Mouse (Mus musculus): Measurements from ENCODE around the gene Crybg2. TPM values are rescaled to one million over a fixed set of nuclear protein-coding genes. Genes with fewer than 3 reads are reported as not detected.

Crybg2 gene
- polyA plus RNA-seq, 1 experiment, result 19.2 TPM

DNA sequence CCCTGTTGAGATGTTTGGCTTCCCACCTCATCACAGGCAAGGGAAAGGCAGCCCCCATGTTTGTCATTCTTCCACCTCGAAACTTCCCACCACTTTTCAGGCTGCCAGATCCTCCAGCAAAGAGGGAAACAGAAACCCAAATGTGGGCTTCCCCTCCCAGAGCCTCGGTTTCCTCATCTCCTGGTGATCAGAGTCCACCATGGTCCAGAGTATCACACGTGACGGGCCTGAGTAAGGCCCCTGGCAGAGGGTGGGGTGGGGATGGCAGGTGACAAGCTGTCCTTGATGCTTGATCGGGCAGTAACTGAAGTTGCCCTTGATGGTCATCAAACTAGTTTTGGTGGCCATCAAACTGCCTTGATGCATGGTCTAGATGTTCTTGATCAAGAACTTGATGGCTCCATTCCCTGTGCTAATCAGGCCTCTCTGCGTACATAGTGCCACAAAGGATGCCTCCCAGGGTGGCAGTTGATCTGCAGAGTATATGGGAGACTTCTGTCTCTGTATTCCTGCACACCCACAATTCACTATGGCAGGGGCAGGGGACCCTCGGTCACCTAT, 33.5 kb downstream of the Crybg2 start:
- no peak overlapping the region for H3K4me3 ChIP-seq (ENCODE audit: low read depth, low read length)
- TF ChIP-seq POLR2A (IDR thresholded peaks at IDR 0.05; ENCODE audit: insufficient read depth, low read length) (no peak), CTCF (IDR thresholded peaks at IDR 0.05; ENCODE audit: low read depth, low read length) (no peak), EP300 (IDR thresholded peaks at IDR 0.05; ENCODE audit: insufficient read depth, low read depth, low read length) (no peak)
- no peak overlapping the region for H3K9ac ChIP-seq (ENCODE audit: low read depth, poor library complexity, severe bottlenecking)
- H3K36me3 ChIP-seq (ENCODE audit: control insufficient read depth, insufficient read depth, low read length, poor library complexity, severe bottlenecking), result no peaks in the 10 kb centered on the region
- H3K27me3 ChIP-seq (ENCODE audit: control insufficient read depth, insufficient read depth, low read length, poor library complexity, severe bottlenecking), result no peaks in the 10 kb centered on the region
- no peaks in the 10 kb centered on the region for H3K9me3 ChIP-seq (replicated peaks; ENCODE audit: control insufficient read depth, insufficient read depth, low read length, poor library complexity, severe bottlenecking)
- H3K27ac ChIP-seq (ENCODE audit: insufficient read depth, low read length), result no peak overlapping the region
- peaks cover 2% of the 10 kb centered on the region for H3K4me1 ChIP-seq (ENCODE audit: control insufficient read depth, insufficient read depth, low read length)

DNA sequence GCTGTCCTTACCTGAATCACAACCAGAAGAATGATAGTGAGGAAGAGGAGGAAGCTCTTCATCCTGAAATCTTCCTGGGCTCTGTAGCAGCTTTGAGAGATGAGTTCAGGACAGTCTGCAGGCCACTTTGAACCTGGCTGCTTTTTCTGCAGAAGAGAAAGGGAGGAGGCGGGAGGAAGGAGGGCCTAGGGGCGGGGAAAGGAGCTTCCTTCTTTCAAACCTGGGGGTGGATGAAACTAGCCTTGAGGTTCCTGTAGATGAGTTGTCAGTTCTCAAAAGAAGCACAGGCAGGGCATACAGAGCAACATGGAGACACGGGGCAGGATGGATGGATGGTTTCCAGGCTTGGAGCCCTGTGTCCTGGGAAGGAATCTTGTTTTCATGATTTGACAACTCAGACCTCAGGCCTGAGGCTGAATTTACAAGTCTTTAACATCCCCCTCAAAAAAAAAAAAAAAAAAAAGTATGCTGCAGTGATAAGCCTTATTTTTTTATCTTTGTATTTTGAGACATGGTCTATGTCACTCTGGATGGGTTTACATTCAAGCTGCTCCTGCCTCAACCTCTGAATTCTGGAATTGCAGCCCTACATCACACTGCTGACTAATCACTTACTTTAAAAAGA, 34.4 kb downstream of the Crybg2 start, which contains the start of gene Cd52:
Cd52 (minus strand) TSS at position 160 of the 625 bp plus-strand sequence.
- Histone ChIP-seq H3K9ac (ENCODE audit: low read depth, poor library complexity, severe bottlenecking) (no peak within 1 kb of the TSS), H3K4me1 (ENCODE audit: control insufficient read depth, insufficient read depth, low read length) (peaks cover 2% of the 10 kb centered on the region), H3K27me3 (ENCODE audit: control insufficient read depth, insufficient read depth, low read length, poor library complexity, severe bottlenecking) (no peaks in the 10 kb centered on the region), H3K27ac (ENCODE audit: insufficient read depth, low read length) (no peak within 1 kb of the TSS), H3K4me3 (ENCODE audit: low read depth, low read length) (no peak within 1 kb of the TSS), H3K9me3 (replicated peaks; ENCODE audit: control insufficient read depth, insufficient read depth, low read length, poor library complexity, severe bottlenecking) (no peaks in the 10 kb centered on the region), H3K36me3 (ENCODE audit: control insufficient read depth, insufficient read depth, low read length, poor library complexity, severe bottlenecking) (no peaks in the 10 kb centered on the region)
- TF ChIP-seq CTCF (IDR thresholded peaks at IDR 0.05; ENCODE audit: low read depth, low read length), result no peak
- TF ChIP-seq EP300 (IDR thresholded peaks at IDR 0.05; ENCODE audit: insufficient read depth, low read depth, low read length), result no peak

DNA sequence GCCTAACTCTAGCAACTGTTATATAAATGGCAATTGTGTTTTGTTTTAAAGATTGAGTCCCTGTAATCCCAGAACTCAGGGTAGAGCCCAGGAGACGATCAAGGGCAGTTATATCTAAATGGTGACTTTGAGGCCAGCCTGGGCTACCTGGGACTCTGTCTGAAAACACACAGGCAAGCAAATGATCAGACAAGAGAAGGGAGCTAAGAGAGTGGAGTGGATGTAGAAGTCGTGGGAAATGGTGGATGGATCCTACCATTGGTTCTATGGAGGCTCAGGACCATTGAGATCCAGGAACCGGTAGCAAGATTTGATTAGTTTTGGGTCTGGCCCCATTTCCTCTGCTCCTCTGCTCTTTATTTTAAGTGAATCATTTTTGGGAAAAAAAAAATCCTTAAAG, 35.5 kb downstream of the Crybg2 start:
- H3K4me1 ChIP-seq (ENCODE audit: control insufficient read depth, insufficient read depth, low read length), result peaks cover 2% of the 10 kb centered on the region
- H3K9ac ChIP-seq (ENCODE audit: low read depth, poor library complexity, severe bottlenecking), result no peak overlapping the region
- no peaks in the 10 kb centered on the region for H3K9me3 ChIP-seq (replicated peaks; ENCODE audit: control insufficient read depth, insufficient read depth, low read length, poor library complexity, severe bottlenecking)
- no peak for TF ChIP-seq EP300 (IDR thresholded peaks at IDR 0.05; ENCODE audit: insufficient read depth, low read depth, low read length)
- no peak for TF ChIP-seq CTCF (IDR thresholded peaks at IDR 0.05; ENCODE audit: low read depth, low read length)
- TF ChIP-seq POLR2A (IDR thresholded peaks at IDR 0.05; ENCODE audit: insufficient read depth, low read length), result no peak
- H3K4me3 ChIP-seq (ENCODE audit: low read depth, low read length), result no peak overlapping the region
- no peak overlapping the region for H3K27ac ChIP-seq (ENCODE audit: insufficient read depth, low read length)
- no peaks in the 10 kb centered on the region for H3K27me3 ChIP-seq (ENCODE audit: control insufficient read depth, insufficient read depth, low read length, poor library complexity, severe bottlenecking)
- no peaks in the 10 kb centered on the region for H3K36me3 ChIP-seq (ENCODE audit: control insufficient read depth, insufficient read depth, low read length, poor library complexity, severe bottlenecking)

GRCm38 (mm10) chr4:134097015-134097608, 36.5 kb downstream of the Crybg2 start:
- Histone ChIP-seq H3K27me3 (ENCODE audit: control insufficient read depth, insufficient read depth, low read length, poor library complexity, severe bottlenecking) (no peaks in the 10 kb centered on the region), H3K9ac (ENCODE audit: low read depth, poor library complexity, severe bottlenecking) (no peak overlapping the region), H3K27ac (ENCODE audit: insufficient read depth, low read length) (no peak overlapping the region), H3K4me3 (ENCODE audit: low read depth, low read length) (no peak overlapping the region), H3K36me3 (ENCODE audit: control insufficient read depth, insufficient read depth, low read length, poor library complexity, severe bottlenecking) (no peaks in the 10 kb centered on the region), H3K9me3 (replicated peaks; ENCODE audit: control insufficient read depth, insufficient read depth, low read length, poor library complexity, severe bottlenecking) (no peaks in the 10 kb centered on the region), H3K4me1 (ENCODE audit: control insufficient read depth, insufficient read depth, low read length) (peaks cover 2% of the 10 kb centered on the region)
- TF ChIP-seq CTCF (IDR thresholded peaks at IDR 0.05; ENCODE audit: low read depth, low read length), result no peak
- TF ChIP-seq EP300 (IDR thresholded peaks at IDR 0.05; ENCODE audit: insufficient read depth, low read depth, low read length), result no peak
- TF ChIP-seq POLR2A (IDR thresholded peaks at IDR 0.05; ENCODE audit: insufficient read depth, low read length), result no peak

DNA sequence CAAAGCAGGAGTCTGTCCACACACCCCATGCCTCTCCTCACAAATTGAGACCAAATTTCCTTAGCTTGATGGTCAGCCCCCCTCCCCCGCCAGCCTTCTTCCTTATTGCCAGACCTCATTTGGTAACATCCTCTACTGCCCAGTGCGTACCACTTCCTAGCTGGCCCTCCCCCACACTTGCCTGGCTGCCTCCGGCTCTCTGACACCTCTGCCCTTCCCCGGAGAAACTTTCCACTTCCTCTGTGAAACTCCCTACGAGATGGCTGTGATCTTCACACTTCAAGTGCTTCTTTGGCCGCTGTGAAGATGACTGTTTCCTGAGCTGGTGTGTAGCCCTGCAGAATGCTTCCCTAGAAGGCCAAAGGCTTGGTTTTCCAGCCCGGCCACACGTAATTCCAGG, 38.0 kb downstream of the Crybg2 start:
- Histone ChIP-seq H3K27ac (ENCODE audit: insufficient read depth, low read length) (no peak overlapping the region), H3K9me3 (replicated peaks; ENCODE audit: control insufficient read depth, insufficient read depth, low read length, poor library complexity, severe bottlenecking) (no peaks in the 10 kb centered on the region), H3K27me3 (ENCODE audit: control insufficient read depth, insufficient read depth, low read length, poor library complexity, severe bottlenecking) (no peaks in the 10 kb centered on the region), H3K4me1 (ENCODE audit: control insufficient read depth, insufficient read depth, low read length) (peaks cover 2% of the 10 kb centered on the region), H3K36me3 (ENCODE audit: control insufficient read depth, insufficient read depth, low read length, poor library complexity, severe bottlenecking) (no peaks in the 10 kb centered on the region), H3K4me3 (ENCODE audit: low read depth, low read length) (no peak overlapping the region), H3K9ac (ENCODE audit: low read depth, poor library complexity, severe bottlenecking) (no peak overlapping the region)
- TF ChIP-seq POLR2A (IDR thresholded peaks at IDR 0.05; ENCODE audit: insufficient read depth, low read length) (no peak), EP300 (IDR thresholded peaks at IDR 0.05; ENCODE audit: insufficient read depth, low read depth, low read length) (no peak), CTCF (IDR thresholded peaks at IDR 0.05; ENCODE audit: low read depth, low read length) (no peak)

GRCm38 (mm10) chr4:134100245-134100644, 39.6 kb downstream of the Crybg2 start:
- Histone ChIP-seq H3K9me3 (replicated peaks; ENCODE audit: control insufficient read depth, insufficient read depth, low read length, poor library complexity, severe bottlenecking) (no peaks in the 10 kb centered on the region), H3K4me1 (ENCODE audit: control insufficient read depth, insufficient read depth, low read length) (no peaks in the 10 kb centered on the region)
- TF ChIP-seq POLR2A (IDR thresholded peaks at IDR 0.05; ENCODE audit: insufficient read depth, low read length) (no peak), CTCF (IDR thresholded peaks at IDR 0.05; ENCODE audit: low read depth, low read length) (no peak), EP300 (IDR thresholded peaks at IDR 0.05; ENCODE audit: insufficient read depth, low read depth, low read length) (no peak)

More at GRCm38 (mm10) chr4:134100245-134100644, 39.6 kb downstream of the Crybg2 start:
- Histone ChIP-seq H3K27me3 (ENCODE audit: control insufficient read depth, insufficient read depth, low read length, poor library complexity, severe bottlenecking) (no peaks in the 10 kb centered on the region), H3K36me3 (ENCODE audit: control insufficient read depth, insufficient read depth, low read length, poor library complexity, severe bottlenecking) (no peaks in the 10 kb centered on the region), H3K4me3 (ENCODE audit: low read depth, low read length) (no peak overlapping the region), H3K9ac (ENCODE audit: low read depth, poor library complexity, severe bottlenecking) (no peak overlapping the region), H3K27ac (ENCODE audit: insufficient read depth, low read length) (no peak overlapping the region)

Data from ES-Bruce4 (cell line).